ENCODE assay signal across 26 mouse cellular contexts in the genomic region with DNA sequence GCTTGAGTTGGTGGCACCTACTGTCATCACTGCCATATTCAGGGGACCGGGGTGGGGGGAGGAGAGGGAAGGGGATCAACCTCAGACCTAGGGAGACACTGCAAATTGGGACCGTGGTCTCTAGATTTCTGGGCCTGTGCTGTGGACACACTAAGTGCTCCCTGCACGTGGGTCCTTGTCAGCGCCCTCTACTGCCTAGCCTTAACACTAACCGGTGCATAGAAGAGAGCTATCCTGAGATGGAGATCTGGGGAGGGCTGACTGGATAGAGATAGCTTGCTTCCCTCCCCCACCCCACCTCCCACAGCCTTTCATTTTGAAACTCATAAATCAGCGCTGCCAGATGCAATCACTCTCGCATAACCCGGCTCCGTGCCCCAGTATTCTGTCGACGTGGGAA.
"Had no signal": no experiment of that assay in that cellular context is flagged by ENCODE, and none has a peak within 500 bp of the region (broad histone marks: within the 10 kb centered on the region; RNA-seq: fewer than 3 reads in every experiment).

No protein-coding gene starts in this region.

- H3K4me2 ChIP-seq: heart, embryonic 12.5 days; hindbrain, embryonic 13.5 days; hindbrain, embryonic 15.5 days; intestine, embryonic 15.5 days; kidney, embryonic 15.5 days; limb, embryonic 12.5 days; liver, embryonic 11.5 days; liver, embryonic 13.5 days; liver, embryonic 15.5 days had no signal

- DNase-seq: gastrocnemius, adult 2 months; gastrocnemius, postnatal 10 days; gastrocnemius, postnatal 25 days; heart, adult 18-20 months; heart, postnatal 10 days; heart, postnatal 4 days; kidney, adult 2 months; kidney, postnatal 14 days; kidney, postnatal 36 days; liver; liver, embryonic 13.5 days had no signal

- H3K27me3 ChIP-seq: heart, embryonic 12.5 days; hindbrain, embryonic 13.5 days; hindbrain, embryonic 15.5 days; intestine, embryonic 15.5 days; kidney, embryonic 15.5 days; limb, embryonic 12.5 days; liver, embryonic 13.5 days; liver, embryonic 15.5 days had no signal

- H3K9me3 ChIP-seq: heart, embryonic 10.5 days; heart, embryonic 12.5 days; hindbrain, embryonic 13.5 days; hindbrain, embryonic 15.5 days; intestine, embryonic 15.5 days; kidney, embryonic 15.5 days; limb, embryonic 10.5 days; limb, embryonic 12.5 days; liver, embryonic 13.5 days; liver, embryonic 15.5 days had no signal

- H3K4me1 ChIP-seq: heart, embryonic 12.5 days; hindbrain, embryonic 15.5 days; intestine, embryonic 15.5 days; limb, embryonic 12.5 days; liver, embryonic 13.5 days; liver, embryonic 15.5 days had no signal

- H3K36me3 ChIP-seq: heart, embryonic 10.5 days; heart, embryonic 12.5 days; hindbrain, embryonic 10.5 days; hindbrain, embryonic 13.5 days; hindbrain, embryonic 15.5 days; intestine, embryonic 15.5 days; kidney, embryonic 15.5 days; limb, embryonic 10.5 days; limb, embryonic 12.5 days; liver, embryonic 13.5 days; liver, embryonic 15.5 days had no signal

- H3K4me3 ChIP-seq: gastrocnemius, adult 2 months; heart, embryonic 10.5 days; heart, embryonic 12.5 days; hindbrain, embryonic 10.5 days; hindbrain, embryonic 13.5 days; hindbrain, embryonic 15.5 days; intestine, embryonic 15.5 days; kidney, embryonic 15.5 days; left cerebral cortex, adult 2 months; limb, embryonic 10.5 days; limb, embryonic 12.5 days; liver, embryonic 13.5 days; liver, embryonic 15.5 days had no signal

- ATAC-seq: inflammation-experienced regulatory T-cells, adult 6 months; intestine, embryonic 15.5 days; intestine, postnatal 0 days had no signal

- H3K27ac ChIP-seq: gastrocnemius, adult 2 months; heart, embryonic 10.5 days; hindbrain, embryonic 10.5 days; hindbrain, embryonic 13.5 days; hindbrain, embryonic 15.5 days; intestine, embryonic 15.5 days; kidney, embryonic 15.5 days; kidney, postnatal 0 days; left cerebral cortex, adult 2 months; limb, embryonic 10.5 days; limb, embryonic 12.5 days; liver, embryonic 13.5 days; liver, embryonic 15.5 days had no signal

- H3K9ac ChIP-seq: heart, embryonic 12.5 days; hindbrain, embryonic 13.5 days; hindbrain, embryonic 15.5 days; intestine, embryonic 15.5 days; kidney, embryonic 15.5 days; limb, embryonic 12.5 days; liver, embryonic 13.5 days; liver, embryonic 15.5 days had no signal
